Mouse (Mus musculus) lung, postnatal 0 days (tissue): ENCODE measurements around the gene 4931422A03Rik.

Source experiments
- CTCF ChIP-seq: IDR thresholded peaks from 2 replicates; pipeline ENCODE4 v1.5.1; 2016; ENCODE audit warnings: antibody characterized with exemption, mild to moderate bottlenecking
- EP300 ChIP-seq: IDR thresholded peaks from 2 replicates; pipeline ENCODE4 v1.6.1; 2016; ENCODE audit warnings: antibody characterized with exemption, mild to moderate bottlenecking, control low read depth

- TF ChIP-seq CTCF (no peak), EP300 (no peak)
These were observed 20.2 kb downstream of the 4931422A03Rik start for GRCm38 (mm10) chr2:104007793-104008519.
